Comparison of ENCODE assay signal across 8 mouse cellular contexts in the genomic region with DNA sequence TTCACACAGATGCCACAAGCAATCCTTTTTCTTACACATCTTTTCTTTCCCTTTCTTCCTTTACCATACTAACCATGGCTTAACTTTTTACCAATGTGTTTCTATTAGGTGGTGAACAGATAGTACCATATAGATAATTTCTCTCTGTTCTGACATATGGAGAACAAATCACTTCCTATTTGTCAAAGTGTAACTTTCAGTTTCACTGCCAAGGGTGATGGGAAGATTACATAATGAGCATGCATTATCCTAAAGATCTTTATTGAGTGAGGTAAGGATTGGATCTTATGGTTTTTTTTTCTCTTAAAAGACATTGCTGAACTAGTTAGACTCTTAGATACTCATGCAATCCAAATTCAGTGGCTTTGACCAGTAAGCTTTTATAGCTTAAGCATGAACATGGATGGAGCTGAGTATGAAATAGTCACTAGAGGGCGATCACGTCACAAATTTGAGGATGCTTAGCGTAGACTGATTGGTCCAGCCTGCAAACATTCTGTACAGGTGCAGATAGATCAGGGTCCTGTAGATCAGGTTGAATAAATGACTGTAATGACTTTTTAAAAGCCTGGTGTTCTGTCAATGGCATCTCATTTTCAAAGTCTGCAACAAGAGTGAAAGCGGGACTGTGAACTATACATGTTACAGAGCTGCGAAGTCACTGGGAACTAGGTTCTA.
DNase-seq lines count a peak whose midpoint lies in the region; ATAC-seq and TF ChIP-seq lines count a peak whose summit lies in the region.

No protein-coding gene starts in this region.

- H3K4me2 ChIP-seq in heart, embryonic 12.5 days = no peak overlapping the region
- no peak overlapping the region for H3K4me2 ChIP-seq in kidney, embryonic 16.5 days (replicated peaks; ENCODE audit: low read depth, low read length)
- no peak overlapping the region for H3K4me2 ChIP-seq in lung, postnatal 0 days (replicated peaks; ENCODE audit: low read depth, low read length)

- H3K36me3 ChIP-seq in heart, embryonic 12.5 days = no peaks in the 10 kb centered on the region
- H3K36me3 ChIP-seq in kidney, embryonic 16.5 days (ENCODE audit: insufficient read depth, low read length) = no peaks in the 10 kb centered on the region
- H3K36me3 ChIP-seq in lung, postnatal 0 days (ENCODE audit: insufficient read depth, low read length) = no peaks in the 10 kb centered on the region

- H3K9me3 ChIP-seq in heart, embryonic 12.5 days (replicated peaks) = no peaks in the 10 kb centered on the region
- H3K9me3 ChIP-seq in kidney, embryonic 16.5 days (ENCODE audit: low read length) = no peaks in the 10 kb centered on the region
- no peaks in the 10 kb centered on the region for H3K9me3 ChIP-seq in lung, postnatal 0 days (ENCODE audit: low read length)

- no peaks in the 10 kb centered on the region for H3K4me1 ChIP-seq in heart, embryonic 12.5 days (replicated peaks)
- H3K4me1 ChIP-seq in kidney, embryonic 16.5 days (ENCODE audit: insufficient read depth, low read length) = no peaks in the 10 kb centered on the region
- no peaks in the 10 kb centered on the region for H3K4me1 ChIP-seq in lung, postnatal 0 days (ENCODE audit: insufficient read depth, low read depth, low read length)

- intact Hi-C loops in gastrocnemius, postnatal 36 days (cut with DNase I) = loop anchor here (5.0 to 10.0 kb wide), 2 partner anchors 155 to 252 kb away; partner anchors contain the start of gene Corin

- TF ChIP-seq EP300 in lung, postnatal 0 days (IDR thresholded peaks at IDR 0.05) = no peak

- no peak overlapping the region for H3K27ac ChIP-seq in heart, embryonic 12.5 days (ENCODE audit: poor library complexity, severe bottlenecking)
- H3K27ac ChIP-seq in kidney, embryonic 16.5 days (ENCODE audit: low read length) = no peak overlapping the region
- H3K27ac ChIP-seq in lung, postnatal 0 days (ENCODE audit: low read length) = no peak overlapping the region

- peak; percentile 61; the same call in 1 of the 2 replicates for ATAC-seq in heart, embryonic 12.5 days (ENCODE audit: insufficient number of reproducible peaks, low FRiP score)
- ATAC-seq in kidney, embryonic 16.5 days (ENCODE audit: low FRiP score, low TSS enrichment) = peak; percentile 79
- ATAC-seq in lung, postnatal 0 days = peak; percentile 68; the same call in 1 of the 2 replicates

- TF ChIP-seq CTCF in lung, postnatal 0 days (IDR thresholded peaks at IDR 0.05) = peak; percentile 85

- DNase-seq in CD4-positive, CD25-positive, alpha-beta regulatory T cell, adult 2 months (ENCODE audit: low read depth, low spot score) = peak; percentile 77
- DNase-seq in Muller cell, postnatal 12 days (ENCODE audit: inconsistent ontology term) = peak; percentile 43
- peak; percentile 25 to 51 for DNase-seq in cerebellum, postnatal 25 days
- peak; percentile 75 for DNase-seq in lung, postnatal 0 days (ENCODE audit: low spot score)
- DNase-seq in right cerebral cortex, postnatal 14 days = peak; percentile 28
- no peak for DNase-seq in gastrocnemius, postnatal 36 days

- 36% methylated on average over 5 of the region's 5 CpGs for WGBS in heart, embryonic 12.5 days
- WGBS in kidney, embryonic 16.5 days = 35% methylated on average over 5 of the region's 5 CpGs
- 32% methylated on average over 5 of the region's 5 CpGs for WGBS in lung, postnatal 0 days

- H3K27me3 ChIP-seq in heart, embryonic 12.5 days (replicated peaks) = no peaks in the 10 kb centered on the region
- no peaks in the 10 kb centered on the region for H3K27me3 ChIP-seq in kidney, embryonic 16.5 days (ENCODE audit: insufficient read depth, low read length)
- H3K27me3 ChIP-seq in lung, postnatal 0 days (replicated peaks; ENCODE audit: insufficient read depth, low read length) = no peaks in the 10 kb centered on the region

- H3K4me3 ChIP-seq in heart, embryonic 12.5 days = no peak overlapping the region
- no peak overlapping the region for H3K4me3 ChIP-seq in kidney, embryonic 16.5 days (ENCODE audit: low read length)
- no peak overlapping the region for H3K4me3 ChIP-seq in lung, postnatal 0 days (ENCODE audit: low read depth, low read length)

- no peak overlapping the region for H3K9ac ChIP-seq in heart, embryonic 12.5 days
- H3K9ac ChIP-seq in kidney, embryonic 16.5 days (replicated peaks; ENCODE audit: low read length) = no peak overlapping the region
- no peak overlapping the region for H3K9ac ChIP-seq in lung, postnatal 0 days (replicated peaks; ENCODE audit: low read depth)

Comparison
In these comparisons a context has a peak if more than half of its experiments do, and no peak if none do; other contexts are left out.
1. DNase-seq: peak in CD4-positive, CD25-positive, alpha-beta regulatory T cell, adult 2 months (single experiment), Muller cell, postnatal 12 days (single experiment), cerebellum, postnatal 25 days (2 of 2), lung, postnatal 0 days (single experiment) and right cerebral cortex, postnatal 14 days (single experiment); none in gastrocnemius, postnatal 36 days (0 of 2).
2. Peak in every context shown above with its lines, with median percentiles within 50 percentile points of each other: ATAC-seq.